Mouse (Mus musculus) heart, adult 2 months (tissue): ENCODE results near the gene Zfp418. TPM values are rescaled to one million over a fixed set of nuclear protein-coding genes. Genes with fewer than 3 reads are reported as not detected.
"Not testable (repeated sequence)": the region's sequence is repeated elsewhere in the genome, so short reads cannot be mapped to it uniquely, and the experiment has no call there.

ENCODE experiments used
- DNase-seq, 2 experiments: peaks; one replicate each; pipeline ENCODE4 v3.0.0; 2021
- H3K27ac ChIP-seq: fragments of 200-600 bp; 2 replicates; pipeline ENCODE4 v1.8.1; 2022
- H3K27me3 ChIP-seq: fragments of 200-500 bp; 2 replicates; pipeline ENCODE4 v1.6.1; 2012; ENCODE audit warnings: mild to moderate bottlenecking, low read length, inconsistent platforms, mixed read lengths; ENCODE audit not compliant: control insufficient read depth, insufficient read depth
- H3K36me3 ChIP-seq: fragments of 200-500 bp; 2 replicates; pipeline ENCODE4 v1.6.1; 2012; ENCODE audit warnings: low read length, inconsistent platforms; ENCODE audit not compliant: control insufficient read depth, insufficient read depth
- H3K4me1 ChIP-seq: fragments of 200-500 bp; 2 replicates; pipeline ENCODE4 v1.6.1; 2011; ENCODE audit warnings: low read length; ENCODE audit not compliant: control insufficient read depth, insufficient read depth
- H3K4me3 ChIP-seq: fragments of 200-600 bp; 2 replicates; pipeline ENCODE4 v1.8.1; 2022
- H3K79me2 ChIP-seq: fragments of 200-500 bp; replicated peaks from 2 replicates; pipeline ENCODE4 v1.6.1; 2012; ENCODE audit warnings: mild to moderate bottlenecking, inconsistent platforms, low read length, moderate library complexity, mixed read lengths; ENCODE audit not compliant: control insufficient read depth, insufficient read depth
- H3K9ac ChIP-seq: fragments of 200-500 bp; 2 replicates; pipeline ENCODE4 v1.6.1; 2012; ENCODE audit warnings: low read depth, mild to moderate bottlenecking, control low read depth, inconsistent platforms, low read length, mixed read lengths
- CTCF ChIP-seq: fragments of 200-600 bp; IDR thresholded peaks from 2 replicates; pipeline ENCODE4 v1.8.1; 2022; ENCODE audit warnings: antibody characterized with exemption, mild to moderate bottlenecking, moderate library complexity
- EP300 ChIP-seq: fragments of 200-500 bp; IDR thresholded peaks from 2 replicates; pipeline ENCODE4 v1.6.1; 2011; ENCODE audit warnings: low read depth, low read length, control low read depth; ENCODE audit not compliant: insufficient read depth
- POLR2A ChIP-seq: fragments of 200-500 bp; IDR thresholded peaks from 2 replicates; pipeline ENCODE4 v1.6.1; 2011; ENCODE audit warnings: mild to moderate bottlenecking, low read depth, low read length, control low read depth; ENCODE audit not compliant: insufficient read depth
- WGBS: fragments of 180-500 bp; shearing (Covaris S2); methylation state at CpG from one replicate; pipeline ENCODE4 v1.1.7; 2018; 5-methylcytosine and 5-hydroxymethylcytosine counted together
- intact Hi-C: fragments of 180-260 bp; cut with DNase I; formaldehyde crosslinking; loops from one replicate; pipeline ENCODE4 v1.15.1; 2025
- polyA plus RNA-seq: library from polyadenylated mRNA; depleted of rRNA; stranded (reverse); fragments of >200 nt; gene quantifications from 2 replicates; pipeline ENCODE4 v1.2.3, GENCODE M21; 2012
- total RNA-seq, 2 experiments: library from RNA; stranded (reverse); gene quantifications; 2 replicates each; pipeline ENCODE4 v1.2.3; 2021

Zfp418 gene
- total and polyA plus RNA-seq, 3 experiments: 0.51 to 2.1 (median 2.0) TPM

GRCm38 (mm10) chr7:7144215-7144614 lies 26.9 kb upstream of the Zfp418 start:
- no peak overlapping the region for H3K4me3 ChIP-seq
- no peaks in the 10 kb centered on the region for H3K79me2 ChIP-seq
- intact Hi-C loops: no loop called here
- H3K9ac ChIP-seq: no peak overlapping the region
- DNase-seq: no peak
- H3K27ac ChIP-seq: no peak overlapping the region
- 80% methylated on average over 1 of the region's 1 CpGs for WGBS
- H3K27me3 ChIP-seq: no peaks in the 10 kb centered on the region
- H3K4me1 ChIP-seq: no peaks in the 10 kb centered on the region
- H3K36me3 ChIP-seq: no peaks in the 10 kb centered on the region
- no peak for TF ChIP-seq EP300
- no peak for TF ChIP-seq CTCF
- no peak for TF ChIP-seq POLR2A

- Histone ChIP-seq H3K36me3 (no peaks in the 10 kb centered on the region), H3K27me3 (no peaks in the 10 kb centered on the region), H3K79me2 (no peaks in the 10 kb centered on the region), H3K4me1 (no peaks in the 10 kb centered on the region), H3K9ac (no peak overlapping the region), H3K4me3 (no peak overlapping the region), H3K27ac (no peak overlapping the region)
- no peak for DNase-seq
- TF ChIP-seq CTCF: no peak
- intact Hi-C loops: no loop called here
- WGBS: 84% methylated on average over 15 of the region's 15 CpGs
Observed at GRCm38 (mm10) chr7:7145991-7146608, 25.0 kb upstream of the Zfp418 start.

GRCm38 (mm10) chr7:7185897-7186296 lies 14.8 kb downstream of the Zfp418 start:
- Histone ChIP-seq H3K79me2 (no peaks in the 10 kb centered on the region), H3K4me1 (no peaks in the 10 kb centered on the region), H3K4me3 (no peak overlapping the region), H3K9ac (no peak overlapping the region), H3K27ac (no peak overlapping the region), H3K27me3 (no peaks in the 10 kb centered on the region), H3K36me3 (no peaks in the 10 kb centered on the region; the same call in 1 of the 2 replicates)
- 84% methylated on average over 1 of the region's 1 CpGs for WGBS
- DNase-seq: no peak
- intact Hi-C loops: loop anchor here (2.0 to 10.0 kb wide), 3 partner anchors 15 to 251 kb away; partner anchors contain the start of genes Zfp418 and Zfp954
- TF ChIP-seq EP300: no peak

GRCm38 (mm10) chr7:7187417-7188190 lies 16.5 kb downstream of the Zfp418 start:
- Histone ChIP-seq H3K4me1 (no peaks in the 10 kb centered on the region), H3K4me3 (peak overlapping the region; percentile 57), H3K36me3 (no peaks in the 10 kb centered on the region), H3K27ac (no peak overlapping the region), H3K9ac (no peak overlapping the region), H3K79me2 (no peaks in the 10 kb centered on the region), H3K27me3 (no peaks in the 10 kb centered on the region)
- WGBS: 23% methylated on average over 13 of the region's 13 CpGs
- DNase-seq: no peak
- TF ChIP-seq CTCF (no peak), POLR2A (no peak), EP300 (no peak)
- intact Hi-C loops: loop anchor here (2.0 to 10.0 kb wide), 3 partner anchors 17 to 253 kb away; partner anchors contain the start of genes Zfp418 and Zfp954

- WGBS: 6% methylated on average over 17 of the region's 18 CpGs
- no peak overlapping the region for H3K9ac ChIP-seq
- intact Hi-C loops: loop anchor here (5.0 to 10.0 kb wide), 2 partner anchors 66 to 254 kb away; partner anchors contain the start of gene Zfp954
- H3K4me3 ChIP-seq: peak overlapping the region; percentile 57
- H3K4me1 ChIP-seq: no peaks in the 10 kb centered on the region
- no peak overlapping the region for H3K27ac ChIP-seq
- TF ChIP-seq CTCF: peak; percentile 75
- TF ChIP-seq EP300: no peak
- TF ChIP-seq POLR2A: no peak
- no peaks in the 10 kb centered on the region for H3K27me3 ChIP-seq
- no peaks in the 10 kb centered on the region for H3K36me3 ChIP-seq
- no peaks in the 10 kb centered on the region for H3K79me2 ChIP-seq
- peak; percentile 72 to 73 for DNase-seq
Observed at GRCm38 (mm10) chr7:7188191-7188942, 17.2 kb downstream of the Zfp418 start.

GRCm38 (mm10) chr7:7209313-7210151 lies 38.4 kb downstream of the Zfp418 start, which contains the start of gene Zfp772:
Gene Zfp772 (minus strand): TSS chr7:7209998.
- intact Hi-C loops: not testable (repeated sequence)
- peak; percentile 54 to 55 for DNase-seq
- 2% methylated on average over 24 of the region's 24 CpGs for WGBS

More at GRCm38 (mm10) chr7:7209313-7210151, 38.4 kb downstream of the Zfp418 start, which contains the start of gene Zfp772:
- Histone ChIP-seq H3K4me3 (peak within 1 kb of the TSS; percentile 47), H3K9ac (peak within 1 kb of the TSS; percentile 68)
- H3K27ac ChIP-seq, H3K79me2 ChIP-seq, H3K27me3 ChIP-seq, H3K36me3 ChIP-seq, H3K4me1 ChIP-seq: not testable (repeated sequence)
